Mouse (Mus musculus): ENCODE measurements at regions not wholly inside any gene's neighbourhood (a gene's known extent, or its start where the extent isn't known, plus 50 kb on each side); places are given as distances from the start of the nearest gene placed in this dataset.

- TF ChIP-seq GATA1 (IDR thresholded peaks at IDR 0.05; ENCODE audit: borderline replicate concordance, low read length) (no peak), CTCF (IDR thresholded peaks at IDR 0.05; ENCODE audit: low read depth, low read length) (no peak), POLR2AphosphoS5 (IDR thresholded peaks at IDR 0.05; ENCODE audit: insufficient replicate concordance, low read depth, low read length) (no peak), TAL1 (conservative IDR thresholded peaks at IDR 0.05; ENCODE audit: low read depth, low read length) (no peak), GATA2 (IDR thresholded peaks at IDR 0.05; ENCODE audit: borderline replicate concordance, low read depth, low read length) (no peak)
These were observed 193.5 kb upstream of the Foxq1 start for GRCm38 (mm10) chr13:31362386-31362785.
